Mouse (Mus musculus): ENCODE data around the gene Fancg. TPM values are rescaled to one million over a fixed set of nuclear protein-coding genes. Genes with fewer than 3 reads are reported as not detected.

Gene Fancg
- total and polyA plus RNA-seq, 3 experiments: 13.2 to 18.7 (median 13.7) TPM

- Histone ChIP-seq H3K4me1 (ENCODE audit: control insufficient read depth in 1 of 2, insufficient read depth in 2 of 2) (peaks cover 8 to 52% of the 10 kb centered on the region in 2 experiments), H3K27me3 (replicated peaks) (no peaks in the 10 kb centered on the region), H3K4me2 (ENCODE audit: insufficient read depth, low read depth, poor library complexity, severe bottlenecking) (no peak overlapping the region), H3K79me2 (replicated peaks; ENCODE audit: control insufficient read depth, extremely low read depth, insufficient read depth, poor library complexity, severe bottlenecking) (no peaks in the 10 kb centered on the region), H3K9ac (ENCODE audit: insufficient read depth, low read depth) (no peak overlapping the region), H3K36me3 (replicated peaks in 1 of 2; ENCODE audit: control insufficient read depth in 1 of 2, insufficient read depth in 1 of 2, low read length in 1 of 2) (peaks cover 4 to 40% of the 10 kb centered on the region in 2 experiments), H3K9me3 (replicated peaks; ENCODE audit: low read length) (no peaks in the 10 kb centered on the region), H3K27ac (ENCODE audit: insufficient read depth, low read depth) (no peak overlapping the region), H3K4me3 (replicated peaks in 1 of 3; ENCODE audit: low read depth in 2 of 3, low read length in 2 of 3, poor library complexity in 1 of 3) (no peak overlapping the region)
- in situ Hi-C loops (cut with MboI; ENCODE audit: low pct_ligation_motif_present, low pct_unique_long_range_greater_than_20kb, low sequenced_read_pairs) (no loop called here), dilution Hi-C loops (cut with MboI; ENCODE audit: extremely low pct_ligation_motif_present, extremely low pct_unique_long_range_greater_than_20kb, low sequenced_read_pairs) (no loop called here)
- no peak for DNase-seq (ENCODE audit: extremely low read depth)
- TF ChIP-seq CTCF (conservative IDR thresholded peaks at IDR 0.05 in 1 of 2, IDR thresholded peaks at IDR 0.05 in 1 of 2; ENCODE audit: low read depth in 2 of 2, low read length in 2 of 2) (no peak), MAFK (IDR thresholded peaks at IDR 0.05; ENCODE audit: insufficient replicate concordance, low read length) (no peak), GABPA (IDR thresholded peaks at IDR 0.05; ENCODE audit: insufficient replicate concordance, low read depth, low read length) (no peak), SMC3 (IDR thresholded peaks at IDR 0.05; ENCODE audit: low read depth, low read length) (no peak), TCF12 (IDR thresholded peaks at IDR 0.05; ENCODE audit: low read depth, low read length) (no peak), JUND (conservative IDR thresholded peaks at IDR 0.05; ENCODE audit: low read depth, low read length) (no peak), IRF4 (IDR thresholded peaks at IDR 0.05; ENCODE audit: low read depth, low read length) (no peak), MAX (IDR thresholded peaks at IDR 0.05; ENCODE audit: low read length) (no peak), RAD21 (IDR thresholded peaks at IDR 0.05; ENCODE audit: low read depth, low read length) (no peak), CHD1 (IDR thresholded peaks at IDR 0.05; ENCODE audit: low read depth, low read length) (no peak), ZNF384 (IDR thresholded peaks at IDR 0.05; ENCODE audit: low read depth, low read length) (no peak), JUN (IDR thresholded peaks at IDR 0.05; ENCODE audit: insufficient read depth, low read depth, low read length) (no peak)
Measured at GRCm38 (mm10) chr4:42955200-42955599, 55.1 kb downstream of the Fancg start.

- Histone ChIP-seq H3K9ac (ENCODE audit: insufficient read depth, low read depth) (no peak overlapping the region), H3K4me3 (replicated peaks in 1 of 3; ENCODE audit: low read depth in 2 of 3, low read length in 2 of 3, poor library complexity in 1 of 3) (no peak overlapping the region), H3K4me1 (ENCODE audit: control insufficient read depth in 1 of 2, insufficient read depth in 2 of 2) (peaks cover 8 to 53% of the 10 kb centered on the region in 2 experiments), H3K79me2 (replicated peaks; ENCODE audit: control insufficient read depth, extremely low read depth, insufficient read depth, poor library complexity, severe bottlenecking) (no peaks in the 10 kb centered on the region), H3K27me3 (replicated peaks) (no peaks in the 10 kb centered on the region), H3K9me3 (replicated peaks; ENCODE audit: low read length) (no peaks in the 10 kb centered on the region), H3K36me3 (replicated peaks in 1 of 2; ENCODE audit: control insufficient read depth in 1 of 2, insufficient read depth in 1 of 2, low read length in 1 of 2) (peaks cover 4 to 37% of the 10 kb centered on the region in 2 experiments), H3K27ac (ENCODE audit: insufficient read depth, low read depth) (no peak overlapping the region), H3K4me2 (ENCODE audit: insufficient read depth, low read depth, poor library complexity, severe bottlenecking) (no peak overlapping the region)
- in situ Hi-C loops (cut with MboI; ENCODE audit: low pct_ligation_motif_present, low pct_unique_long_range_greater_than_20kb, low sequenced_read_pairs) (no loop called here), dilution Hi-C loops (cut with MboI; ENCODE audit: extremely low pct_ligation_motif_present, extremely low pct_unique_long_range_greater_than_20kb, low sequenced_read_pairs) (no loop called here)
- DNase-seq (ENCODE audit: extremely low read depth): no peak
- TF ChIP-seq RAD21 (IDR thresholded peaks at IDR 0.05; ENCODE audit: low read depth, low read length) (peak; percentile 34), CTCF (conservative IDR thresholded peaks at IDR 0.05 in 1 of 2, IDR thresholded peaks at IDR 0.05 in 1 of 2; ENCODE audit: low read depth in 2 of 2, low read length in 2 of 2) (peak; percentile 71 to 83), SMC3 (IDR thresholded peaks at IDR 0.05; ENCODE audit: low read depth, low read length) (peak; percentile 63), MAX (IDR thresholded peaks at IDR 0.05; ENCODE audit: low read length) (no peak)
Measured at GRCm38 (mm10) chr4:42954297-42954696, 56.0 kb downstream of the Fancg start.
